Mouse (Mus musculus): Measurements from ENCODE around the gene Cyp4f16. TPM values are rescaled to one million over a fixed set of nuclear protein-coding genes. Genes with fewer than 3 reads are reported as not detected.
A peak's percentile ranks its signal among the peaks of the same experiment; 100 is the strongest.
"Not testable (repeated sequence)": the region's sequence is repeated elsewhere in the genome, so short reads cannot be mapped to it uniquely, and the experiment has no call there.

Cyp4f16 gene
- polyA plus RNA-seq, 1 experiment from 2014 or later, result 27.5 TPM

GRCm38 (mm10) chr17:32521981-32522380 is 14.4 kb upstream of the Cyp4f16 start:
- Histone ChIP-seq H3K27ac (ENCODE audit: low read length) (no peak overlapping the region), H3K4me2 (replicated peaks; ENCODE audit: low read depth, low read length) (no peak overlapping the region), H3K9me3 (ENCODE audit: low read length) (no peaks in the 10 kb centered on the region), H3K4me1 (ENCODE audit: insufficient read depth, low read length) (no peaks in the 10 kb centered on the region), H3K27me3 (ENCODE audit: insufficient read depth, low read length) (no peaks in the 10 kb centered on the region), H3K36me3 (ENCODE audit: insufficient read depth, low read length) (0 out of 2 replicates have a peak, but pooled peaks cover 11% of the 10 kb centered on the region), H3K4me3 (ENCODE audit: low read length) (no peak overlapping the region), H3K9ac (replicated peaks; ENCODE audit: low read length) (no peak overlapping the region)
- 97% methylated on average over 5 of the region's 5 CpGs for WGBS
- no peak for ATAC-seq (ENCODE audit: low FRiP score, low TSS enrichment)

GRCm38 (mm10) chr17:32522386-32522785 is 14.0 kb upstream of the Cyp4f16 start:
- Histone ChIP-seq H3K27me3 (ENCODE audit: insufficient read depth, low read length) (no peaks in the 10 kb centered on the region), H3K4me2 (replicated peaks; ENCODE audit: low read depth, low read length) (no peak overlapping the region), H3K27ac (ENCODE audit: low read length) (no peak overlapping the region), H3K4me3 (ENCODE audit: low read length) (no peak overlapping the region), H3K9ac (replicated peaks; ENCODE audit: low read length) (no peak overlapping the region), H3K4me1 (ENCODE audit: insufficient read depth, low read length) (no peaks in the 10 kb centered on the region), H3K9me3 (ENCODE audit: low read length) (no peaks in the 10 kb centered on the region), H3K36me3 (ENCODE audit: insufficient read depth, low read length) (0 out of 2 replicates have a peak, but pooled peaks cover 11% of the 10 kb centered on the region)
- ATAC-seq (ENCODE audit: low FRiP score, low TSS enrichment), result no peak
- 91% methylated on average over 4 of the region's 4 CpGs for WGBS

- H3K27me3 ChIP-seq (ENCODE audit: insufficient read depth, low read length), result no peaks in the 10 kb centered on the region
- H3K4me2 ChIP-seq (replicated peaks; ENCODE audit: low read depth, low read length), result no peak overlapping the region
- no peak overlapping the region for H3K9ac ChIP-seq (replicated peaks; ENCODE audit: low read length)
- 86% methylated on average over 5 of the region's 5 CpGs for WGBS
- H3K9me3 ChIP-seq (ENCODE audit: low read length), result no peaks in the 10 kb centered on the region
- H3K4me1 ChIP-seq (ENCODE audit: insufficient read depth, low read length), result no peaks in the 10 kb centered on the region
- no peak for ATAC-seq (ENCODE audit: low FRiP score, low TSS enrichment)
- H3K36me3 ChIP-seq (ENCODE audit: insufficient read depth, low read length), result 0 out of 2 replicates have a peak, but pooled peaks cover 11% of the 10 kb centered on the region
- H3K27ac ChIP-seq (ENCODE audit: low read length), result no peak overlapping the region
- no peak overlapping the region for H3K4me3 ChIP-seq (ENCODE audit: low read length)
Measured at GRCm38 (mm10) chr17:32522816-32523215, 13.5 kb upstream of the Cyp4f16 start.

GRCm38 (mm10) chr17:32523895-32524294 is 12.5 kb upstream of the Cyp4f16 start:
- Histone ChIP-seq H3K27me3 (ENCODE audit: insufficient read depth, low read length) (no peaks in the 10 kb centered on the region), H3K27ac (ENCODE audit: low read length) (no peak overlapping the region), H3K4me1 (ENCODE audit: insufficient read depth, low read length) (no peaks in the 10 kb centered on the region), H3K4me2 (replicated peaks; ENCODE audit: low read depth, low read length) (no peak overlapping the region), H3K9ac (replicated peaks; ENCODE audit: low read length) (no peak overlapping the region), H3K4me3 (ENCODE audit: low read length) (no peak overlapping the region), H3K36me3 (ENCODE audit: insufficient read depth, low read length) (0 out of 2 replicates have a peak, but pooled peaks cover 11% of the 10 kb centered on the region), H3K9me3 (ENCODE audit: low read length) (no peaks in the 10 kb centered on the region)
- 89% methylated on average over 11 of the region's 11 CpGs for WGBS
- ATAC-seq (ENCODE audit: low FRiP score, low TSS enrichment), result no peak

- H3K4me3 ChIP-seq (ENCODE audit: low read length); H3K9ac ChIP-seq (replicated peaks; ENCODE audit: low read length); H3K9me3 ChIP-seq (ENCODE audit: low read length); ATAC-seq (ENCODE audit: low FRiP score, low TSS enrichment); H3K4me1 ChIP-seq (ENCODE audit: insufficient read depth, low read length); H3K27ac ChIP-seq (ENCODE audit: low read length); H3K4me2 ChIP-seq (replicated peaks; ENCODE audit: low read depth, low read length); H3K27me3 ChIP-seq (ENCODE audit: insufficient read depth, low read length): not testable (repeated sequence)
- 90% methylated on average over 1 of the region's 1 CpGs for WGBS
- 0 out of 2 replicates have a peak, but pooled peaks cover 11% of the 10 kb centered on the region for H3K36me3 ChIP-seq (ENCODE audit: insufficient read depth, low read length)
Measured at GRCm38 (mm10) chr17:32526341-32526740, 10.0 kb upstream of the Cyp4f16 start.

- H3K36me3 ChIP-seq (ENCODE audit: insufficient read depth, low read length), result 0 out of 2 replicates have a peak, but pooled peaks cover 7% of the 10 kb centered on the region
- no peaks in the 10 kb centered on the region for H3K4me1 ChIP-seq (ENCODE audit: insufficient read depth, low read length)
- no peak overlapping the region for H3K27ac ChIP-seq (ENCODE audit: low read length)
- ATAC-seq (ENCODE audit: low FRiP score, low TSS enrichment), result no peak
- no peak overlapping the region for H3K4me2 ChIP-seq (replicated peaks; ENCODE audit: low read depth, low read length)
- 86% methylated on average over 11 of the region's 11 CpGs for WGBS
- no peaks in the 10 kb centered on the region for H3K27me3 ChIP-seq (ENCODE audit: insufficient read depth, low read length)
- H3K4me3 ChIP-seq (ENCODE audit: low read length), result no peak overlapping the region
- no peaks in the 10 kb centered on the region for H3K9me3 ChIP-seq (ENCODE audit: low read length)
- no peak overlapping the region for H3K9ac ChIP-seq (replicated peaks; ENCODE audit: low read length)
Measured at GRCm38 (mm10) chr17:32527748-32528147, 8.6 kb upstream of the Cyp4f16 start.

- peak; percentile 95 for ATAC-seq (ENCODE audit: low FRiP score, low TSS enrichment)
- Histone ChIP-seq H3K27me3 (ENCODE audit: insufficient read depth, low read length) (no peaks in the 10 kb centered on the region), H3K4me2 (replicated peaks; ENCODE audit: low read depth, low read length) (peak overlapping the region; percentile 51), H3K9me3 (ENCODE audit: low read length) (no peaks in the 10 kb centered on the region), H3K9ac (replicated peaks; ENCODE audit: low read length) (peak overlapping the region; percentile 57), H3K4me3 (ENCODE audit: low read length) (peak overlapping the region; percentile 41), H3K4me1 (ENCODE audit: insufficient read depth, low read length) (no peaks in the 10 kb centered on the region), H3K36me3 (ENCODE audit: insufficient read depth, low read length) (0 out of 2 replicates have a peak, but pooled peaks cover 3% of the 10 kb centered on the region), H3K27ac (ENCODE audit: low read length) (no peak overlapping the region)
- WGBS, result 17% methylated on average over 26 of the region's 26 CpGs
Measured at GRCm38 (mm10) chr17:32528408-32529337, 7.7 kb upstream of the Cyp4f16 start.

- H3K4me2 ChIP-seq (replicated peaks; ENCODE audit: low read depth, low read length); ATAC-seq (ENCODE audit: low FRiP score, low TSS enrichment); H3K36me3 ChIP-seq (ENCODE audit: insufficient read depth, low read length); H3K9ac ChIP-seq (replicated peaks; ENCODE audit: low read length); H3K9me3 ChIP-seq (ENCODE audit: low read length); H3K27me3 ChIP-seq (ENCODE audit: insufficient read depth, low read length); H3K4me1 ChIP-seq (ENCODE audit: insufficient read depth, low read length); H3K27ac ChIP-seq (ENCODE audit: low read length); H3K4me3 ChIP-seq (ENCODE audit: low read length): not testable (repeated sequence)
- 41% methylated on average over 4 of the region's 4 CpGs for WGBS
Measured at GRCm38 (mm10) chr17:32532356-32532755, 4.0 kb upstream of the Cyp4f16 start.

GRCm38 (mm10) chr17:32534068-32534467 is 2.3 kb upstream of the Cyp4f16 start:
- H3K36me3 ChIP-seq (ENCODE audit: insufficient read depth, low read length), result no peaks in the 10 kb centered on the region
- 76% methylated on average over 6 of the region's 6 CpGs for WGBS
- no peak overlapping the region for H3K27ac ChIP-seq (ENCODE audit: low read length)
- H3K9me3 ChIP-seq (ENCODE audit: low read length), result no peaks in the 10 kb centered on the region
- peaks cover 8% of the 10 kb centered on the region; the same call in 1 of the 2 replicates for H3K4me1 ChIP-seq (ENCODE audit: insufficient read depth, low read length)
- no peak overlapping the region for H3K9ac ChIP-seq (replicated peaks; ENCODE audit: low read length)
- H3K4me2 ChIP-seq (replicated peaks; ENCODE audit: low read depth, low read length), result no peak overlapping the region
- no peak for ATAC-seq (ENCODE audit: low FRiP score, low TSS enrichment)
- H3K4me3 ChIP-seq (ENCODE audit: low read length), result no peak overlapping the region
- H3K27me3 ChIP-seq (ENCODE audit: insufficient read depth, low read length), result no peaks in the 10 kb centered on the region

GRCm38 (mm10) chr17:32536867-32537250 is 501 bp downstream of the Cyp4f16 start:
- Histone ChIP-seq H3K27ac (ENCODE audit: low read length) (0 out of 2 replicates have a peak overlapping the region, but pooled peaks have one; percentile 25), H3K27me3 (ENCODE audit: insufficient read depth, low read length) (no peaks in the 10 kb centered on the region), H3K9ac (replicated peaks; ENCODE audit: low read length) (peak overlapping the region; percentile 64), H3K4me3 (ENCODE audit: low read length) (peak overlapping the region; percentile 55), H3K4me1 (ENCODE audit: insufficient read depth, low read length) (peaks cover 8% of the 10 kb centered on the region; the same call in 1 of the 2 replicates), H3K9me3 (ENCODE audit: low read length) (no peaks in the 10 kb centered on the region), H3K36me3 (ENCODE audit: insufficient read depth, low read length) (no peaks in the 10 kb centered on the region), H3K4me2 (replicated peaks; ENCODE audit: low read depth, low read length) (peak overlapping the region; percentile 56)
- peak; percentile 18; the same call in 1 of the 2 replicates for ATAC-seq (ENCODE audit: low FRiP score, low TSS enrichment)
- 61% methylated on average over 5 of the region's 5 CpGs for WGBS
